Mouse (Mus musculus): ENCODE data around the gene Fkbpl.

- TF ChIP-seq GATA1 (IDR thresholded peaks at IDR 0.05; ENCODE audit: low read length) = no peak
- no peak for TF ChIP-seq TAL1 (IDR thresholded peaks at IDR 0.05; ENCODE audit: low read length)
Observed at GRCm38 (mm10) chr17:34613830-34614229, 30.7 kb upstream of the Fkbpl start.
